Mouse (Mus musculus) liver, adult (tissue): ENCODE data around the gene Col27a1.

Experiments used
- GATA4 ChIP-seq: IDR thresholded peaks from 2 replicates; pipeline ENCODE4 v1.6.1; 2014; ENCODE audit warnings: mild to moderate bottlenecking, low read length; ENCODE audit not compliant: insufficient replicate concordance

Gene Col27a1

GRCm38 (mm10) chr4:63213907-63214621 is at the start of gene Col27a1:
Col27a1 (plus strand) TSS chr4:63214004.
- TF ChIP-seq GATA4, result no peak

GRCm38 (mm10) chr4:63165636-63166035 is 48.2 kb upstream of the Col27a1 start:
- TF ChIP-seq GATA4, result no peak

DNA sequence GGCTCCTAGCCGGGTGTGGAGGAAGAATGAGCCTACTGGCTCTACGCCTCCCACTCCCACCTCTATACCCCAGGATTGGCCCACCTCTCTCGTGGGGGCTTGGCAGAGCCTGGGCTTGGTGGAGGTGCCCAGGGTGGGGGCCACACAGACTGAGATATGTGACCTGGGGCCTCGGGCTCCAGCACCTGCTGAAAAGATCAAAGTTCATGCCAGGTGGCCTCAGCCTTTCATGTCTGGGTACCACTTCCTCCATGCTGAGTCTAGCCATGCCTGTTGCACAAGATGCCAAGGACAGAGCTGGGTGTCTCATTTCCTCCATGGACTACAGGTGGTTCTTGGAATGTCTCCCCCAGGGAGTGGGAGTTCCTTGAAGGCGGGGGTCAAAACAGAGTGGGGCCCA is 47.5 kb upstream of the Col27a1 start:
- TF ChIP-seq GATA4, result no peak

- no peak for TF ChIP-seq GATA4
Observed at GRCm38 (mm10) chr4:63170061-63170460, 43.7 kb upstream of the Col27a1 start.

- TF ChIP-seq GATA4, result no peak
Observed at GRCm38 (mm10) chr4:63171122-63171521, 42.7 kb upstream of the Col27a1 start.

DNA sequence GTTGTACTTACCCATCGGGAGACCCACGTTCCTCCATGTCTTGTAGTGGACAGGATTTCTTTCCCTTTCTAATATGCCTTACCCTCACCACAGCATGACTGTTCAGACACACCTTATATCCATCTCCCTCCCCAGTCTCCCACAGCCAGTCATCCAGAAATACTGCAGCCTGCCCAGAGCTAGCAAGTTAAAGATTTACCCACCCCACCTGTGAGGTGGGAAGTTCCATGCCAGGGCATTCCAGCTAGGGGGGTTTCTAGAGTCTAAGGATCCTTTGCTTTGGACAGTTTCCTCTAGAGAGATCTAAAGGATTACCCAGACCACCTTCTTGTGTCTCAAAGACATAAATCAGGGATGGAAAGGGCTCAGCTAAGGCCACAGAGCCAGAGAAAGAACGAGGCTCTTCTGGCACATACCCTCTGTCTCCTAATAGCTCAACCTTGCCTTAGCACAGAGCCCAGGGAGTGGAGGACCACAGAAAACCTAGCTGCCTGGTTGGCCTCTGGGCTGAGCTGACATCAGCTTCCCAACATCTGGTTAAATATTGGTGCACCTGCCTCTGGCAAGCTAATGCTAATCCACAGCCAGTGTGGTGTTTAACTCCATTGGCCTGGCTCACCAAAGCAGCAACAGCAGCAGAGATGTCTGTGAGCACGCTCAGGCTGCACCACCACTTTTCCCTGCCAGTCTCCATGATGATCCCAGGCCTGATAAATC is 41.7 kb upstream of the Col27a1 start, which contains the start of gene Kif12:
Gene Kif12, minus strand, starts transcription at position 163 of the 717 bp plus-strand sequence.
- no peak for TF ChIP-seq GATA4

DNA sequence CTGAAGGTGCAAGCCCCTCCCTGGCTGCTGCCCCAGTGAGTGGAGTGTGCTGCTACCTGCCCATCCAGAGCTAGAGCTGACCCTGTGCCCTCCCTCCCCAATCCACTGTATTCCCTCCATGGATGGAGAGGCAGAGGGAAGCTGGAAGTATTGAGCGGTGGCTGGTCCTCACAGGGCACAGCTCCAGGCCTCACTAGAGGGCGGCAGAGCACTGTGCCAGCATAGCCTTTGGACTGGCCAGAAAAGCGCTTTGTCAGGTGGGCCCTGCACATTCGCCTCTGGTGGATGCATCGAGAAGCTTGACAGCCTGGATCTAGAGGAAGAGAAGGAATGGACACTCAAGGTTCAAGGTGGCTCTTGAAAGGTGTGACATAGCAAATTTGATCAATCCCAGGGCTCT is 32.2 kb upstream of the Col27a1 start:
- TF ChIP-seq GATA4, result no peak

- no peak for TF ChIP-seq GATA4
Observed at GRCm38 (mm10) chr4:63186281-63186870, 27.4 kb upstream of the Col27a1 start.

DNA sequence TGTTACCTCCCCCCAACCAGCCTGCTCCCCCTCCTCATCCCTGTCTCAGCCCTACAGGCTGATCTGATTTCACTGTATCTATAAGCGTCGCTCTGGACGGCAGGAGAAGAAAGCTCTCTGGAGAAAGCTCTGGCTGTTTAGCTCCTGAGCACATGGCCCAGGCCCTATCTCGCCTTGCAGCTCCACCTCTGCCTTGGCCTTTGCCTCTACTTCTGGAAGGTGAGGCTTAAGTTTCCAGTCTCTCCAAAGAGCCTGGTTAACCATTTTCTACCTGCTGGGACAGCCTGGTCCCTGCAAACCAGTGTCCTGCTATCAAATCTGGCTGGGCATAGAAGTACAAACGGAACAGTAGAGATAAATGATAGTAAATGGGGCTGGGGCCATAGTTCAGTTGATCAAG is 22.2 kb upstream of the Col27a1 start:
- no peak for TF ChIP-seq GATA4

DNA sequence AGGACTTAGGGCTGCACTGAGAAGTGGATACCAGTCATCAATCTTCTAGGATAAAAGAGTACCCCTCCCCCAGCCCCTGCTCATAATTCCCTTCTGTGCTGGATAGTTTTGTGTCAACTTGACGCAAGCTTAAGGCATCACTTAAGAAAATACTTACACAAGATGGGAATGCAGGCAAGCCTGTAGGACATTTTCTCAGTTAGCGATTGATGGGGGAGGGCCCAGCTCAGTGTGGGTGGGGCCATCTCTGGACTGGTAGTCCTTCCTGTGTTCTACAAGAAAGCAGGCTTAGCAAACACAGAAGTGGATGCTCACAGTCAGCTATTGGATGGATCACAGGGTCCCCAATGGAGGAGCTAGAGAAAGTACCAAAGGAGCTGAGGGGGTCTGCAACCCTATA is 19.4 kb upstream of the Col27a1 start:
- TF ChIP-seq GATA4, result no peak

- TF ChIP-seq GATA4, result no peak
Observed at GRCm38 (mm10) chr4:63199366-63199765, 14.4 kb upstream of the Col27a1 start.

GRCm38 (mm10) chr4:63203874-63204273 is 9.9 kb upstream of the Col27a1 start:
- no peak for TF ChIP-seq GATA4

GRCm38 (mm10) chr4:63205583-63205982 is 8.2 kb upstream of the Col27a1 start:
- TF ChIP-seq GATA4, result no peak

DNA sequence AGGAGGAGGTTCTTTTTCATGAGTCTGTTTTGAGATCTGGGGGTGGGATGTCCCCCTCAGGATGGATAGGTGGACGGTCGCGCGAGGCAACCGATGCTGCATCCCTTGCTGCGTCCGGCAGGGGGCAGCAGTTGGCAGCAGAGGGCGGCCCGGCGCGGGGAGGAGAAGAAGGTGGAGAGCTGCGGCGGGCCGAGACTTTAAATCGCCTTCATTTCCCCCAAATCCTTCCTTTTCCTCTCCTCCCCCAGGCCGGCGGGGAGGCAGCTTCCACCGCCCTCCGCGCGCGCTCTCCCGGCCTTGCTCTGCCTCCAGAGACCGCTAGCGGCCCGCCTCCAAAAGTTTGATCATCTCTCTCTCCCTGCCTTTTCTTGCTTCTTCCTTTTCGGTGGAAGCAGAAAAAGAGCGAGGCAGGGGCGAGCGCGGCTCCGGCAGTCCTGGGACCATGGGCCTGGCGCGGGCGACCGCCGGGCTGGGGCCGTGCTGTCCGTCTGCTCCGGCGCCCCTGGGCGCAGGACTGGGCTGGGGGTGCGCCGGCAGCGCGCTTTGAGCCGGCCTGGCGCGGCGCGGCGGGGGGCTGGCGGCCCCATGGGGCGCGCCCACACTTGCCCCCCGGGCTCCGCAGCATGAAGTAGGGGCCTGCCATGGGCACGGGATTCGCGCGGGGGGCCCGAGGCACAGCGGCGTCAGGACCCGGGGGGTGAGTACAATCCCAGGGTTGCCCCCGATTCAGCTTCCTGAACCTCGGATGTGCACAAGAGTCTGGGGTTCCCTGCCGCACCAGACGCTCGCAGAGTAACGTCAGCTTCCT is 1.6 kb downstream of the Col27a1 start:
- no peak for TF ChIP-seq GATA4

GRCm38 (mm10) chr4:63215993-63216531 is 2.3 kb downstream of the Col27a1 start:
- TF ChIP-seq GATA4, result no peak
